Mouse (Mus musculus) bone marrow, adult 2 months (tissue): ENCODE data around the gene Tnpo1. TPM values are rescaled to one million over a fixed set of nuclear protein-coding genes. Genes with fewer than 3 reads are reported as not detected.
A peak's percentile ranks its signal among the peaks of the same experiment; 100 is the strongest.

ENCODE experiments used
- H3K27ac ChIP-seq: fragments of 200-500 bp; 2 replicates; pipeline ENCODE4 v1.5.1; 2012; ENCODE audit warnings: low read depth, mild to moderate bottlenecking, control low read depth, inconsistent platforms, low read length; ENCODE audit not compliant: control insufficient read depth, poor library complexity, insufficient read depth
- H3K4me1 ChIP-seq: fragments of 200-500 bp; 2 replicates; pipeline ENCODE4 v1.6.1; 2011; ENCODE audit warnings: low read length; ENCODE audit not compliant: control insufficient read depth, insufficient read depth
- H3K4me3 ChIP-seq: fragments of 200-500 bp; replicated peaks from 2 replicates; pipeline ENCODE3; 2011; ENCODE audit warnings: mild to moderate bottlenecking, low read depth, low read length, control low read depth; ENCODE audit not compliant: control insufficient read depth
- CTCF ChIP-seq: fragments of 200-500 bp; IDR thresholded peaks from 2 replicates; pipeline ENCODE4 v1.5.1; 2011; ENCODE audit warnings: low read length, control low read depth; ENCODE audit not compliant: control insufficient read depth, insufficient read depth
- POLR2A ChIP-seq: fragments of 200-500 bp; IDR thresholded peaks from 2 replicates; pipeline ENCODE4 v1.6.1; 2011; ENCODE audit warnings: low read depth, mild to moderate bottlenecking, control low read depth, low read length, borderline replicate concordance; ENCODE audit not compliant: control insufficient read depth
- WGBS: fragments of 180-500 bp; shearing (Covaris S2); methylation state at CpG from one replicate; pipeline ENCODE4 v1.1.7; 2018; 5-methylcytosine and 5-hydroxymethylcytosine counted together
- polyA plus RNA-seq: library from polyadenylated mRNA; stranded (reverse); fragments of >200 nt; gene quantifications from 2 replicates; pipeline ENCODE4 v1.2.4, GENCODE M21; 2011; ENCODE audit warnings: low replicate concordance; ENCODE audit not compliant: missing spikeins, insufficient read depth, insufficient read length

The Tnpo1 gene
- polyA plus RNA-seq, 1 experiment: 24.9 TPM

DNA sequence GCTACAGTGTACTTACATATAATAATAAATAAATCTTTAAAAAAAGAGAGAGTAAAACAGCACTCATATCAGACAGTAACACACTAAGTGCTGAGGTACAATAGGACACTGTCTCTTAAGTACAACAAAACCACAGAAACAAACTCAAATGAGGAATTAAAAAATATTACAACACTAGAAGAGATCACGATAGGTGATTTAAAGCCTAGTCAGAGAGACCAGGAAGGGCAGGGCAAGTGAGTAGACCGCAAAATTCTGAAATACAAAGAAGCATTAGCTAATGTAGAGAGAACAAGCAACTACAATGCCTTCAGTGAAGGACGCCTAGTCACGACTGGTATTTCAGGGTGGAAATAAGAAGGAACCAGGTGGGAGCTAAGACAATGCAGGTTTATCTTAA, 122.5 kb downstream of the Tnpo1 start:
- H3K4me3 ChIP-seq: no peak overlapping the region
- no peak overlapping the region; the same call in 1 of the 2 replicates for H3K27ac ChIP-seq
- 12% methylated on average over 4 of the region's 4 CpGs for WGBS
- peaks cover 3% of the 10 kb centered on the region; the same call in 1 of the 2 replicates for H3K4me1 ChIP-seq
- TF ChIP-seq CTCF (no peak), POLR2A (no peak)

DNA sequence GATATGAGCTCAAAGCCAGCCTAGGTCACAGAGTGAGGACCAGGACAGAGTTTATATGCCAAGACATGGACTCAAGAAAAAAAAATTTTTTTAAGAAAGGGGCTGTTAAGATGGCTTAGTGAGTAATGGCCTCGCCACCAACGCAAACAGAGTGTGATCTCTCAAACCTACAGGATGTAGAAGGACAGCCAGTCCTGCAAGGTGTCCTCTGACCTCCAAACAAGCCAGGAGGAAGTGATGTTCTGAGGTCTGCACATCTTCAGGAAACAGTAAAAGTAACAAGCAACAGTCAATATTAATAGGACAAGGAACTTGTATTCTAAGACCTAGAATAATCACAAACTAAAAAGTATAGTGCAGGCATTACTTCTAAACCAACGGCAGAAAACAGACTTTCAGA, 123.2 kb downstream of the Tnpo1 start:
- WGBS: 54% methylated on average over 3 of the region's 3 CpGs
- Histone ChIP-seq H3K4me3 (no peak overlapping the region), H3K4me1 (peaks cover 1% of the 10 kb centered on the region; the same call in 1 of the 2 replicates), H3K27ac (peak overlapping the region; percentile 73; the same call in 1 of the 2 replicates)
- TF ChIP-seq CTCF: no peak
- TF ChIP-seq POLR2A: no peak

DNA sequence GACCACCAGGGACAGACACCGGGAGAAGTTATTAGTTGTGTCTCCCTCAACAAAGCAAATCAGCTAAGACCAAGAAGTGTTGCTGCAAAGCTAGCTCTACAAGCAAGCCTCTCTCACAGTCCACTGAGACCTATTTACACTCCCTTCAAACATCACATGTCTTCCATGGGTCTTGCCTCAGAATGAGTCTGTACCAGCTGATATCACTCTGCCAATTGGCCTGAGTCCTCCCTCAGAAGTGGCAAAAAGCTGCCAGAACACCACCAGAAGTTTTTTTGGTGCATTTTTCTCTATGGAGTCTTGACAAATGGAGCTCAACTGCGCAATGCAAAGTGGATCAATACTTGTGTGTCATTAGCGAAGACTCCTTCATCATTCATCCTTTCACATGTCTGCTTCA, 130.7 kb downstream of the Tnpo1 start:
- 90% methylated on average over 3 of the region's 3 CpGs for WGBS
- Histone ChIP-seq H3K4me1 (no peaks in the 10 kb centered on the region; the same call in 1 of the 2 replicates), H3K27ac (no peak overlapping the region), H3K4me3 (no peak overlapping the region)
- no peak for TF ChIP-seq CTCF
- no peak for TF ChIP-seq POLR2A

DNA sequence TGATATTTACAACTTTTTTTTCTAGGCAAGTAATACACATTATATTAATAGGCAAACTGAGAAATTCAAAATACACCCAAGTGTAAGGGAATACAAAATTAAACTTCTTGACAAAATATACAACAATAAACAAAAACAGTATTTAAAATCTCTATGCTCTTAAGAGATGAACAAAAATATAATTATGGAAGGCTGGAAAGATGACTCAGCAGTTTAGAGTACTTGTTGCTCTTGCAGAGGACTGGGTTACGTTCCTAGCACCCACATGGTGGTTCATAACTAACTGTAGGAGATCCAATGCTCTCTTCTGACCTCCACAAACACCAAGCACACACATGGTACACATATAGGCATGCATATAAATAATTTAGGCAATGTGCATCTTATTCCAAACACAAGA, 133.3 kb downstream of the Tnpo1 start:
- H3K27ac ChIP-seq: no peak overlapping the region
- WGBS: 90% methylated on average over 1 of the region's 1 CpGs
- H3K4me3 ChIP-seq: no peak overlapping the region
- H3K4me1 ChIP-seq: no peaks in the 10 kb centered on the region; the same call in 1 of the 2 replicates
- TF ChIP-seq POLR2A: no peak
- TF ChIP-seq CTCF: no peak

DNA sequence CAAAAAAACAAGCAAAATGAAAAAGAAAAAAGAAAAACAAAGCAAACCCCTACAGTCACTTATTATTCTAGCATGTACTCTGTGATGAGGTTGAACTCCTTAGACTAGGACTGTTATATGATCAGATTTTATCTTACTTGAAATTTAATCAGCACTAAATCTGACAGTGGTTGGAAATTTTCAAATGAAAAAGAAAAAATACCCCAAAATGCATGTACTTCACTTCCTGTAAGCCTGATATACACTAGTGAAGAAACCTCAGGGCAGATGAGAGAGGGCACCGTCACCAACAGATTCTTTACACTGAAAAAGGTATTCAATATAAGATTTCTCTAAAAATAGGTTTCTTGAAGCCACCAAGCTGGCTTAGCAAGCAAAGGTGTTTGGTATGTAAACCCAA, 134.5 kb downstream of the Tnpo1 start:
- no peak for TF ChIP-seq CTCF
- TF ChIP-seq POLR2A: no peak
- Histone ChIP-seq H3K27ac (no peak overlapping the region), H3K4me3 (no peak overlapping the region), H3K4me1 (no peaks in the 10 kb centered on the region; the same call in 1 of the 2 replicates)
- WGBS: 91% methylated on average over 1 of the region's 1 CpGs

Other genes starting within 250 kb of the Tnpo1 start
- gene Tmem171, start 231.6 kb downstream of the Tnpo1 start, polyA plus RNA-seq: not detected in 2 replicates
- gene Fcho2, start 110.9 kb downstream of the Tnpo1 start, polyA plus RNA-seq: 35.7 and 96.2 TPM in 2 replicates
- gene 1700024P04Rik, start 58.2 kb upstream of the Tnpo1 start, polyA plus RNA-seq: not detected in 2 replicates